Mouse (Mus musculus) midbrain, embryonic 11.5 days (tissue): ENCODE results near the gene Itga5. TPM values are rescaled to one million over a fixed set of nuclear protein-coding genes. Genes with fewer than 3 reads are reported as not detected.

Experiments
- ATAC-seq: fragments of 200-750 bp; cut with Nextera tagmentation; 2 replicates; pipeline ENCODE4 v1.8.0; 2017; ENCODE audit warnings: moderate TSS enrichment, moderate library complexity; ENCODE audit not compliant: low FRiP score
- DNase-seq: peaks from one replicate; pipeline ENCODE4 v3.0.0; 2015; ENCODE audit warnings: low spot score; ENCODE audit errors: missing footprints
- H3K27ac ChIP-seq: fragments of 300-500 bp; sonication (generic); 2 replicates; pipeline ENCODE4 v1.5.1; 2014; ENCODE audit warnings: low read depth, low read length
- H3K27me3 ChIP-seq: fragments of 300-500 bp; sonication (generic); 2 replicates; pipeline ENCODE4 v1.6.1; 2014; ENCODE audit warnings: mild to moderate bottlenecking, low read length, moderate library complexity, mixed read lengths; ENCODE audit not compliant: control insufficient read depth, insufficient read depth
- H3K36me3 ChIP-seq: fragments of 300-500 bp; sonication (generic); 2 replicates; pipeline ENCODE4 v1.6.1; 2014; ENCODE audit warnings: mild to moderate bottlenecking, low read length, moderate library complexity, mixed read lengths; ENCODE audit not compliant: control insufficient read depth, insufficient read depth
- H3K4me1 ChIP-seq: fragments of 300-500 bp; sonication (generic); 2 replicates; pipeline ENCODE4 v1.6.1; 2014; ENCODE audit warnings: low read length; ENCODE audit not compliant: control insufficient read depth, insufficient read depth
- H3K4me2 ChIP-seq: fragments of 300-500 bp; sonication (generic); 2 replicates; pipeline ENCODE4 v1.6.1; 2014; ENCODE audit warnings: mild to moderate bottlenecking, moderate library complexity
- H3K4me3 ChIP-seq: fragments of 300-500 bp; sonication (generic); 2 replicates; pipeline ENCODE4 v1.5.1; 2014; ENCODE audit warnings: low read depth, low read length
- H3K9ac ChIP-seq: fragments of 300-500 bp; sonication (generic); 2 replicates; pipeline ENCODE4 v1.6.1; 2014; ENCODE audit warnings: low read length
- H3K9me3 ChIP-seq: fragments of 300-500 bp; sonication (generic); 2 replicates; pipeline ENCODE4 v1.6.1; 2016; ENCODE audit warnings: low read length; ENCODE audit not compliant: control insufficient read depth
- WGBS: fragments of 180-500 bp; shearing (Covaris S2); extraction: QIAGEN DNeasy Blood & Tissue Kit; methylation state at CpG from one replicate; pipeline ENCODE4 v1.1.7; 2014; 5-methylcytosine and 5-hydroxymethylcytosine counted together
- polyA plus RNA-seq: library from polyadenylated mRNA; unstranded; fragments of >200 nt; fragmentation: Nextera tagmentation; extraction: Ambion mirVana; gene quantifications from 2 replicates; pipeline ENCODE4 v1.2.1, GENCODE M21; 2014

The Itga5 gene
- polyA plus RNA-seq, 1 experiment from 2014 or later, result 18.1 TPM

DNA sequence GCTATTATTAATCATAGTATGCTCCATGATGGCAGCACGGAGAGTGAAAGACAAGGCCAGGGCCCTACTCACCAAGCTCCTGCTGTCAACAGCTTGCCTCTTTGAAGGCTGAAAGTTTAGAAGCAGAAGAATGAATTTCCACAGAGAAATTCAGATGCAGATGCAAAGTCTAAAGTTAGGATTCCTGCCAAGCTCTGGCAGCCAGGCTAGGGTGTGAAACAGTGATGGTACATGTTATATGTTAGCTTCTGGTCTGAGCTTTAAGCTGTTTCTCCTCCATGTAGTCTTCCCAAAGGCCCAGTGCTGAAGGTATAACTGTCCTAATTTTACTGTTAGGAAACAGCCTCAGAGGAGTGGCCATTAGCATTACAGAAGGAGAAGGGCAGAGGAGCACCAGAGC lies 2.6 kb upstream of the Itga5 start:
- no peak for ATAC-seq

GRCm38 (mm10) chr15:103368179-103368940 lies 1.8 kb upstream of the Itga5 start:
- 71% methylated on average over 4 of the region's 4 CpGs for WGBS
- Histone ChIP-seq H3K9ac (no peak overlapping the region), H3K27ac (no peak overlapping the region), H3K4me3 (no peak overlapping the region), H3K4me1 (peaks cover 17% of the 10 kb centered on the region), H3K9me3 (no peaks in the 10 kb centered on the region), H3K36me3 (no peaks in the 10 kb centered on the region), H3K4me2 (no peak overlapping the region), H3K27me3 (no peaks in the 10 kb centered on the region)
- DNase-seq, result no peak
- ATAC-seq, result no peak

More for the DNA sequence above, 2.6 kb upstream of the Itga5 start:
- Histone ChIP-seq H3K36me3 (no peaks in the 10 kb centered on the region), H3K27me3 (no peaks in the 10 kb centered on the region), H3K9me3 (no peaks in the 10 kb centered on the region), H3K4me1 (peaks cover 17% of the 10 kb centered on the region), H3K9ac (no peak overlapping the region), H3K4me3 (no peak overlapping the region), H3K27ac (no peak overlapping the region), H3K4me2 (no peak overlapping the region)
- 76% methylated on average over 1 of the region's 1 CpGs for WGBS
- no peak for DNase-seq

- ATAC-seq, result peak; percentile 58
- under 1% methylated on average over 51 of the region's 51 CpGs for WGBS
- Histone ChIP-seq H3K4me1 (peaks cover 17% of the 10 kb centered on the region), H3K27me3 (no peaks in the 10 kb centered on the region), H3K27ac (no peak overlapping the region), H3K9me3 (no peaks in the 10 kb centered on the region), H3K9ac (peak overlapping the region; percentile 91), H3K36me3 (no peaks in the 10 kb centered on the region), H3K4me3 (peak overlapping the region; percentile 69), H3K4me2 (peak overlapping the region; percentile 90)
- no peak for DNase-seq
These were observed 840 bp downstream of the Itga5 start for GRCm38 (mm10) chr15:103365471-103366375.

- no peaks in the 10 kb centered on the region for H3K36me3 ChIP-seq
- H3K9ac ChIP-seq, result peak overlapping the region; percentile 91
- H3K27me3 ChIP-seq, result no peaks in the 10 kb centered on the region
- H3K4me3 ChIP-seq, result peak overlapping the region; percentile 69
- H3K9me3 ChIP-seq, result no peaks in the 10 kb centered on the region
- no peak for ATAC-seq
- no peak overlapping the region for H3K27ac ChIP-seq
- peak overlapping the region; percentile 90 for H3K4me2 ChIP-seq
- 51% methylated on average over 4 of the region's 4 CpGs for WGBS
- peaks cover 17% of the 10 kb centered on the region for H3K4me1 ChIP-seq
- no peak for DNase-seq
These were observed 1.8 kb downstream of the Itga5 start for GRCm38 (mm10) chr15:103364761-103365160.

DNA sequence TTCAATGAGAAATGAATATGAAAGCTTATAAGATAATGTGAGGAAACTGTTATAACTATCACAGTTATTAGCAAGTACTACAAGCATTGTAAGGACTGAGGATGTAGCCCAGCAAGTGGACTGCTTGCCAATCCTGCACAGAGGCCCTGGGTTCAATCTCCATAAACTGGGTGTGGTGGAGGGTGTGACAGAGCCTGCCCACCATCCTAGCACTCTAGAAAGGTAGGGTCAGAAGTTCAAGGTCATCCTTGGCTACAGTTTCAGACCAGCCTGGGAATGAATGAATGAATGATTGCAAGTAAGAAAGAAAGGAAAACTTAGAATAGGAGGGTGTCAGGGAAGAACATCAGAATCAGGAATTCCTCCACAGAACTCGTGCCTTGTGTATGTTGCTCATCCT lies 2.8 kb downstream of the Itga5 start:
- Histone ChIP-seq H3K4me1 (peaks cover 17% of the 10 kb centered on the region), H3K27ac (no peak overlapping the region), H3K4me3 (no peak overlapping the region), H3K27me3 (no peaks in the 10 kb centered on the region), H3K36me3 (no peaks in the 10 kb centered on the region), H3K4me2 (no peak overlapping the region), H3K9ac (no peak overlapping the region), H3K9me3 (no peaks in the 10 kb centered on the region)
- no peak for ATAC-seq
- 78% methylated on average over 1 of the region's 1 CpGs for WGBS
- no peak for DNase-seq

GRCm38 (mm10) chr15:103362950-103363349 lies 3.6 kb downstream of the Itga5 start:
- H3K4me1 ChIP-seq, result peaks cover 17% of the 10 kb centered on the region
- H3K4me3 ChIP-seq, result no peak overlapping the region
- H3K36me3 ChIP-seq, result no peaks in the 10 kb centered on the region
- DNase-seq (no peak), ATAC-seq (no peak)
- WGBS, result 91% methylated on average over 3 of the region's 3 CpGs
- no peak overlapping the region for H3K4me2 ChIP-seq
- no peak overlapping the region for H3K9ac ChIP-seq
- H3K9me3 ChIP-seq, result no peaks in the 10 kb centered on the region
- no peak overlapping the region for H3K27ac ChIP-seq
- H3K27me3 ChIP-seq, result no peaks in the 10 kb centered on the region

- no peaks in the 10 kb centered on the region for H3K9me3 ChIP-seq
- no peak overlapping the region for H3K4me3 ChIP-seq
- H3K36me3 ChIP-seq, result no peaks in the 10 kb centered on the region
- H3K27ac ChIP-seq, result no peak overlapping the region
- H3K4me1 ChIP-seq, result peaks cover 15% of the 10 kb centered on the region
- no peak for DNase-seq
- H3K27me3 ChIP-seq, result no peaks in the 10 kb centered on the region
- no peak for ATAC-seq
- H3K4me2 ChIP-seq, result no peak overlapping the region
- 93% methylated on average over 6 of the region's 7 CpGs for WGBS
- H3K9ac ChIP-seq, result no peak overlapping the region
These were observed 4.2 kb downstream of the Itga5 start for GRCm38 (mm10) chr15:103362333-103362732.

GRCm38 (mm10) chr15:103361269-103361668 lies 5.3 kb downstream of the Itga5 start:
- Histone ChIP-seq H3K9me3 (no peaks in the 10 kb centered on the region), H3K4me3 (no peak overlapping the region), H3K27ac (no peak overlapping the region), H3K36me3 (no peaks in the 10 kb centered on the region), H3K27me3 (no peaks in the 10 kb centered on the region), H3K4me2 (no peak overlapping the region), H3K9ac (no peak overlapping the region), H3K4me1 (peaks cover 8% of the 10 kb centered on the region)
- DNase-seq (no peak), ATAC-seq (no peak)
- WGBS, result 96% methylated on average over 1 of the region's 1 CpGs
